Mouse (Mus musculus) heart, embryonic 14.5 days (tissue): Measurements from ENCODE around the gene Gm15557. TPM values are rescaled to one million over a fixed set of nuclear protein-coding genes. Genes with fewer than 3 reads are reported as not detected.

ENCODE experiments used
- ATAC-seq: fragments of 200-750 bp; cut with Nextera tagmentation; 2 replicates; pipeline ENCODE4 v1.8.0; 2017; ENCODE audit warnings: low read depth, moderate TSS enrichment; ENCODE audit not compliant: insufficient number of reproducible peaks, insufficient read depth, low FRiP score
- H3K27ac ChIP-seq, 2 experiments: fragments of 200-500 bp in 1 of 2; fragments of 300-500 bp in 1 of 2; sonication (generic) in 1 of 2; replicated peaks in 1 of 2; 2 replicates each; pipeline ENCODE4 v1.5.1; 2012 to 2014; ENCODE audit warnings: low read depth in 2 of 2, low read length in 2 of 2, control low read depth in 1 of 2, mild to moderate bottlenecking in 1 of 2, mixed read lengths in 1 of 2; ENCODE audit not compliant: control insufficient read depth in 1 of 2, insufficient read depth in 1 of 2
- H3K27me3 ChIP-seq: fragments of 300-500 bp; sonication (generic); 2 replicates; pipeline ENCODE4 v1.6.1; 2014; ENCODE audit warnings: mild to moderate bottlenecking, low read length, control low read depth; ENCODE audit not compliant: control insufficient read depth, insufficient read depth
- H3K36me3 ChIP-seq: fragments of 300-500 bp; sonication (generic); 2 replicates; pipeline ENCODE4 v1.6.1; 2014; ENCODE audit warnings: mild to moderate bottlenecking, control low read depth, low read length, mixed read lengths; ENCODE audit not compliant: control insufficient read depth, insufficient read depth
- H3K4me1 ChIP-seq, 2 experiments: fragments of 200-500 bp in 1 of 2; fragments of 300-500 bp in 1 of 2; sonication (generic) in 1 of 2; 2 replicates each; pipeline ENCODE4 v1.6.1; 2012 to 2014; ENCODE audit warnings: low read length in 2 of 2, control low read depth in 1 of 2, mixed read lengths in 1 of 2; ENCODE audit not compliant: control insufficient read depth in 2 of 2, insufficient read depth in 2 of 2
- H3K4me2 ChIP-seq: fragments of 300-500 bp; sonication (generic); 2 replicates; pipeline ENCODE4 v1.6.1; 2014; ENCODE audit warnings: mild to moderate bottlenecking, low read length
- H3K4me3 ChIP-seq, 2 experiments: fragments of 200-500 bp in 1 of 2; fragments of 300-500 bp in 1 of 2; sonication (generic) in 1 of 2; 2 replicates each; pipeline ENCODE4 v1.5.1; 2012 to 2014; ENCODE audit warnings: low read length in 2 of 2, mild to moderate bottlenecking in 2 of 2, control low read depth in 1 of 2, low read depth in 1 of 2, moderate library complexity in 1 of 2; ENCODE audit not compliant: control insufficient read depth in 1 of 2, insufficient read depth in 1 of 2
- H3K9ac ChIP-seq: fragments of 300-500 bp; sonication (generic); 2 replicates; pipeline ENCODE4 v1.6.1; 2014; ENCODE audit warnings: mild to moderate bottlenecking, low read length
- H3K9me3 ChIP-seq: fragments of 300-500 bp; sonication (generic); 2 replicates; pipeline ENCODE4 v1.6.1; 2016; ENCODE audit warnings: low read length, control low read depth; ENCODE audit not compliant: control insufficient read depth
- WGBS: fragments of 180-500 bp; shearing (Covaris S2); extraction: QIAGEN DNeasy Blood & Tissue Kit; methylation state at CpG from one replicate; pipeline ENCODE4 v1.1.7; 2014; 5-methylcytosine and 5-hydroxymethylcytosine counted together
- polyA plus RNA-seq: library from polyadenylated mRNA; unstranded; fragments of >200 nt; fragmentation: Nextera tagmentation; extraction: Ambion mirVana; gene quantifications from 2 replicates; pipeline ENCODE4 v1.2.1, GENCODE M21; 2014

Gene Gm15557
- not detected in 2 replicates for polyA plus RNA-seq

- Histone ChIP-seq H3K9ac (no peak within 1 kb of the TSS), H3K4me2 (no peak within 1 kb of the TSS), H3K36me3 (no peaks in the 10 kb centered on the region), H3K27ac (no peak within 1 kb of the TSS), H3K4me1 (peaks cover 0 to 2% of the 10 kb centered on the region in 2 experiments; a peak in 1 of 4 replicates), H3K27me3 (peaks cover 6% of the 10 kb centered on the region; the same call in 1 of the 2 replicates), H3K4me3 (no peak within 1 kb of the TSS), H3K9me3 (no peaks in the 10 kb centered on the region)
- 83% methylated on average over 3 of the region's 3 CpGs for WGBS
- ATAC-seq: no peak
These were observed at the start of gene Gm15557 for GRCm38 (mm10) chr2:155940681-155941080. TSS of gene Gm15557 (plus strand) at chr2:155940728.

DNA sequence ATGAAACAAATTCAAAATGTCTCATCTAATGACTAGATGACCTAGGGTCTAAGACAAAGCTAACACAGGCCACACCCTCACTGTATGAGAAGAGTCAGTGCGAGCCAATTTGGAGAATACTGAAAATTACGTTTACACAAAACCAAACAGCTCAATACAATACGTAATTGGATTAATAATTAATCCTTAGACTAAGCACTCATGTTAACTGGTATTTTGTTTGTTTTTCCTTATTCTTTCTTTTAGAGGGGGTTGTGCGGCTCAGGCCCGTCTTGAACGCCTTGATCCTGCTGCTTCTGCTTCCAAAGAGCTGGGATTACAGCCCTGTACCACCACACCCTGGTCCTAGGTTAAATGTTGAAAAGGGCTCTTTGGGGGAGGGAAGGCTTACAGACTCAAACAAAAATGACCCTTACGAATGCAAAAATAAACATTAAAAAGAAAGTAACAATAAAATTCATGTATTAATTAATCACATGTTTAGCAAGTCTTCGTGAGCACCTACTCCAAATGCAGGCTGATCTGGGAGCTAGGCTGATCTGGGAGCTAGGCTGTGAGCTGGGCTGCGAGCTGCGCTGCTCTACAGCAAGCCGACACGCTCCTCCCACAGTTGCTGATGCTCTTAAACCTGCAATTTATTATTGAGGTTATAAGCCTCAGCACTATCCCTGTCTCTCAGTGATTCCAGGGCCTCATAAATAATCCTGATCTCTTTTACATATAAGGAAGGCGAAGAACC lies 46.1 kb upstream of the Gm15557 start:
- 96% methylated on average over 13 of the region's 13 CpGs for whole genome bisulfite sequencing
- ATAC-seq: no peak
- no peaks in the 10 kb centered on the region for H3K27me3 ChIP-seq
- peaks cover 63% of the 10 kb centered on the region for H3K36me3 ChIP-seq
- H3K4me2 ChIP-seq: no peak overlapping the region
- H3K4me1 ChIP-seq: no peaks in the 10 kb centered on the region
- no peak overlapping the region for H3K27ac ChIP-seq
- no peaks in the 10 kb centered on the region for H3K9me3 ChIP-seq
- no peak overlapping the region for H3K4me3 ChIP-seq
- no peak overlapping the region for H3K9ac ChIP-seq

DNA sequence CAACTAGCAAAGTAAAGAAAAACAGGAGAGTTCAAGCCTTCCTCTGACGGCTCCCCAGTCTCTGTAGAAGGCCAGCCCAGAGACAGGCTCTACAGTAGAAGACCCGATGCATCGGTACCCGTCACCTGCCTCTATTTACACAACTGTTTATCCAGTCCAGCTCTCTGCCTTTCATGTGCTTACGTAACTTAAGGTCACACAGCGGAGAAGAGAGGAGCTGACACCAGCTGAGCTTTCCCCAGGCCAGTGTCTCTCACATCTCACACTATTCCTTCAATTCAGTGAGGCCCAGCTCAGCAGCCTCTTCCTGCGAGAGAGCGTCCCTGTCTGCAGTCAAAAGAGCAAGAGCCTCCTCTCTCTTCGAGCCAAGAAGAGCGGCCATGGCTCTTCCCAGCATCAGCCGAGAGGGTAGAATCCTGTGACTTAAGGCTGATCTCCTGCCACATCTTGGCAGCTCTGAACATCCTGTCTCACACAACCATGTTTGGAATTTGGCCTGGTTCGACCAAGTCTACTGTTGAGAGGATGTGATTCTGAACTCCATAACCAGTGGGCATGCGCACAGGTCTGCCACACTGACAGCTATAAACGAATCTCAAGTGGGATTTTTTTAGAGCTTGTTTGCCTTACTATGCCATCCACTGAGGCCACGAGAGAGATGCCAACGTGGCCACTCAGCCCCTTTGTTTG lies 45.3 kb upstream of the Gm15557 start:
- H3K9me3 ChIP-seq: no peaks in the 10 kb centered on the region
- no peak overlapping the region for H3K4me2 ChIP-seq
- H3K36me3 ChIP-seq: peaks cover 68% of the 10 kb centered on the region
- no peak for ATAC-seq
- H3K4me3 ChIP-seq: no peak overlapping the region
- H3K9ac ChIP-seq: no peak overlapping the region
- no peak overlapping the region for H3K27ac ChIP-seq
- WGBS: 85% methylated on average over 16 of the region's 16 CpGs
- H3K4me1 ChIP-seq: no peaks in the 10 kb centered on the region
- no peaks in the 10 kb centered on the region for H3K27me3 ChIP-seq

DNA sequence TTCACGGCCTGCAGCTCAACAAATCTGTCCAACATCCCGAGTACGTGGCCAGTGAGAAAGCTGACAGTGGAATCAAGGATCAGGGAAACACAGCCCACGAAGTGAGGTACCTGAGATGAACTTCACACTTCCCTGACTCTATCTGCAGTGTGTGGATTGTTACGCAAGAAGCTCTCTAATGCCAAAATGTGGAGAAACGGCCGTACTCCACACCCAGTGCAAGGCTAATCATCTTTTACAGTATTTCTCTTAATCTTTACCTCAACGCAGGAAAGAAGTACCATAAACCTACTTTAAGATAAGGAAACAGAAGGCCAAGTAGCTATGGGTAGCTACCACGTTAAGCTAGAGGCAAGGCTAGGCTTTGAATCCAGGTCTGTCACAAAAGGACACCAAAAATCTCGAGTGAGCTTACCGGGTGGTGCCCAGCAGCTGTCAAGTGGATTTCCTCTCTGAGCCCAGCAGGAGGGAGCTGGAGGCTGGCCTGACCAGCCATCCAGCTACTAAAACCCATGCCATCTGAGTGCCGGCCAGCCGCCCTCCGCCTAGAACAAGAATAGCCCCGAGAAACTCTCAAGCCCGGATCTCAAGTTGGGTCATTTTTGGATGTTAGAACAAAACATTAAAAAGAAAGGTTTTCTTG lies 37.4 kb upstream of the Gm15557 start:
- no peak overlapping the region for H3K4me2 ChIP-seq
- no peak for ATAC-seq
- H3K4me3 ChIP-seq: no peak overlapping the region
- no peaks in the 10 kb centered on the region for H3K27me3 ChIP-seq
- H3K9me3 ChIP-seq: no peaks in the 10 kb centered on the region
- H3K4me1 ChIP-seq: no peaks in the 10 kb centered on the region
- peaks cover 84% of the 10 kb centered on the region for H3K36me3 ChIP-seq
- H3K9ac ChIP-seq: no peak overlapping the region
- 77% methylated on average over 16 of the region's 16 CpGs for WGBS
- H3K27ac ChIP-seq: no peak overlapping the region

DNA sequence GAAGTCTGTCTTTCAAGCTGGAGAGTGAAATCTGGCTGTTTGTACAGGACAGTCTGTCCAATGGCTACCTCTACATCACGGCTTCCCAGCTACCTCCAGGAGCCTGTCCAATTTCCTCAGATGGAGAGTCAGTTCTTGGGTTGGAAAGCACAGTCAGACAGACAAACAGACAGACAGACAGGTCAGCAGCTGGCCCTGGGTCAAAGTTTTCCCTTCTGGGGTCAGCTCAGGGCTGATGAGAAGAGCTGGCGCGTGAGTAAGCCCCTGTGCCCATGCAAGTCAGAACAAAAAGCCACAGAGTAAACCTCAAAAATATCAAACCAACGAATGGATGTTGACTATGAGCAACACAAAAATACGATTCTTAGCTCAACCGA lies 36.9 kb upstream of the Gm15557 start:
- no peaks in the 10 kb centered on the region for H3K4me1 ChIP-seq
- WGBS: 93% methylated on average over 6 of the region's 6 CpGs

GRCm38 (mm10) chr2:155914684-155915083 lies 25.8 kb upstream of the Gm15557 start:
- Histone ChIP-seq H3K36me3 (peaks cover 71% of the 10 kb centered on the region), H3K4me2 (no peak overlapping the region), H3K4me1 (no peaks in the 10 kb centered on the region), H3K9me3 (no peaks in the 10 kb centered on the region), H3K4me3 (no peak overlapping the region), H3K9ac (no peak overlapping the region), H3K27me3 (no peaks in the 10 kb centered on the region), H3K27ac (no peak overlapping the region)
- no peak for ATAC-seq
- 87% methylated on average over 6 of the region's 6 CpGs for WGBS

More for the DNA sequence above, 36.9 kb upstream of the Gm15557 start:
- H3K36me3 ChIP-seq: peaks cover 84% of the 10 kb centered on the region
- H3K4me3 ChIP-seq: no peak overlapping the region
- no peak for ATAC-seq
- H3K9ac ChIP-seq: no peak overlapping the region
- H3K4me2 ChIP-seq: no peak overlapping the region
- no peak overlapping the region for H3K27ac ChIP-seq
- no peaks in the 10 kb centered on the region for H3K27me3 ChIP-seq
- no peaks in the 10 kb centered on the region for H3K9me3 ChIP-seq

GRCm38 (mm10) chr2:155923143-155923542 lies 17.4 kb upstream of the Gm15557 start:
- H3K4me3 ChIP-seq: no peak overlapping the region
- ATAC-seq: no peak
- no peak overlapping the region for H3K4me2 ChIP-seq
- WGBS: 92% methylated on average over 7 of the region's 7 CpGs
- H3K27ac ChIP-seq: no peak overlapping the region
- H3K36me3 ChIP-seq: peaks cover 35% of the 10 kb centered on the region
- H3K4me1 ChIP-seq: no peaks in the 10 kb centered on the region
- no peak overlapping the region for H3K9ac ChIP-seq
- no peaks in the 10 kb centered on the region for H3K27me3 ChIP-seq
- H3K9me3 ChIP-seq: no peaks in the 10 kb centered on the region
